Comparison of ENCODE assay signal across 6 mouse cellular contexts in genomic region chr8:19778126-19778525, GRCm38 (mm10). TPM values are rescaled to one million over a fixed set of nuclear protein-coding genes. Genes with fewer than 3 reads are reported as not detected.
"Had no signal": no experiment of that assay in that cellular context is flagged by ENCODE, and none has a peak within 500 bp of the region (broad histone marks: within the 10 kb centered on the region; RNA-seq: fewer than 3 reads in every experiment).

No protein-coding gene starts in this region.

RNA-seq across cellular contexts. Expression of gene 4930467E23Rik, which starts 48.8 kb away (rescaled TPM):
- total RNA-seq: gastrocnemius, adult 18-20 months; gastrocnemius, postnatal 36 days; granulocyte monocyte progenitor cell, adult 5-6 weeks; hematopoietic stem cell, adult 5-6 weeks; hindbrain, postnatal 0 days; layer of hippocampus, postnatal 10 days had no signal
